Mouse (Mus musculus): ENCODE measurements around the gene Atxn1l. TPM values are rescaled to one million over a fixed set of nuclear protein-coding genes. Genes with fewer than 3 reads are reported as not detected.

Gene Atxn1l
- total and polyA plus RNA-seq, 3 experiments = 4.6 to 15.2 (median 7.6) TPM

DNA sequence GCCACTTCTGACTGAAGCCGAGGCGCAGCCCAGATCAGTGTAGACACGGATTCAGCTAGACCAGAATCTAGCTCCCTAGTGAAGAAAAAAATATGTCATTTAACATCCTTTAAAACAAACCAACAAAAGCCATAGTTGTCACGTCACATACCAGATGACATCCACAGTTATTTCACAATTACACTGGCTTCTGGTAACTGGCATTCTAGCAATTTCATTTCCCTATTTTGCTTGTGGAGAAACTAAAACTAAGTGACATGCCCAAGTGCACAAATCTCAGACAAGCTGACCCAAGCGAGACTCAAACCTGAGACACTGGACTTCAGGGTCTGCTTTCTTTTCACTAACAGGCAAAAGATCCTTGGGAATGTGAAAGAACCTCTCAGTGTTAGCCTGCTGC lies 55.4 kb downstream of the Atxn1l start:
- H3K27me3 ChIP-seq (replicated peaks) = no peaks in the 10 kb centered on the region
- no peaks in the 10 kb centered on the region for H3K9me3 ChIP-seq (replicated peaks; ENCODE audit: low read length)
- no peak overlapping the region for H3K4me2 ChIP-seq (ENCODE audit: insufficient read depth, low read depth, poor library complexity, severe bottlenecking)
- H3K4me1 ChIP-seq (ENCODE audit: control insufficient read depth in 1 of 2, insufficient read depth in 2 of 2) = peaks cover 4 to 7% of the 10 kb centered on the region in 2 experiments
- H3K9ac ChIP-seq (ENCODE audit: insufficient read depth, low read depth) = no peak overlapping the region
- dilution Hi-C loops (cut with MboI; ENCODE audit: extremely low pct_ligation_motif_present, extremely low pct_unique_long_range_greater_than_20kb, low sequenced_read_pairs) (no loop called here), in situ Hi-C loops (cut with MboI; ENCODE audit: low pct_ligation_motif_present, low pct_unique_long_range_greater_than_20kb, low sequenced_read_pairs) (loop anchor here (10.0 kb wide), 1 partner anchor 67 kb away; the partner anchor contains the start of gene Pkd1l3)
- no peak overlapping the region for H3K4me3 ChIP-seq (replicated peaks in 1 of 3; ENCODE audit: low read depth in 2 of 3, low read length in 2 of 3, poor library complexity in 1 of 3)
- H3K27ac ChIP-seq (ENCODE audit: insufficient read depth, low read depth) = no peak overlapping the region
- TF ChIP-seq PAX5 (IDR thresholded peaks at IDR 0.05; ENCODE audit: low read length) (no peak), HCFC1 (IDR thresholded peaks at IDR 0.05; ENCODE audit: low read depth, low read length) (no peak), POLR2A (IDR thresholded peaks at IDR 0.05; ENCODE audit: low read depth, low read length) (no peak), MYC (IDR thresholded peaks at IDR 0.05; ENCODE audit: low read depth, low read length) (no peak), USF2 (conservative IDR thresholded peaks at IDR 0.05; ENCODE audit: low read depth, low read length) (no peak), NELFE (IDR thresholded peaks at IDR 0.05; ENCODE audit: low read depth, low read length) (no peak)
- H3K79me2 ChIP-seq (replicated peaks; ENCODE audit: control insufficient read depth, extremely low read depth, insufficient read depth, poor library complexity, severe bottlenecking) = peaks cover 38% of the 10 kb centered on the region
- DNase-seq (ENCODE audit: extremely low read depth) = no peak
- H3K36me3 ChIP-seq (replicated peaks in 1 of 2; ENCODE audit: control insufficient read depth in 1 of 2, insufficient read depth in 1 of 2, low read length in 1 of 2) = peaks cover 51 to 83% of the 10 kb centered on the region in 2 experiments

GRCm38 (mm10) chr8:109681535-109681934 lies 56.0 kb downstream of the Atxn1l start:
- peaks cover 4 to 7% of the 10 kb centered on the region in 2 experiments for H3K4me1 ChIP-seq (ENCODE audit: control insufficient read depth in 1 of 2, insufficient read depth in 2 of 2)
- H3K27me3 ChIP-seq (replicated peaks) = no peaks in the 10 kb centered on the region
- no peak overlapping the region for H3K4me3 ChIP-seq (replicated peaks in 1 of 3; ENCODE audit: low read depth in 2 of 3, low read length in 2 of 3, poor library complexity in 1 of 3)
- H3K36me3 ChIP-seq (replicated peaks in 1 of 2; ENCODE audit: control insufficient read depth in 1 of 2, insufficient read depth in 1 of 2, low read length in 1 of 2) = peaks cover 56 to 86% of the 10 kb centered on the region in 2 experiments
- no peak for DNase-seq (ENCODE audit: extremely low read depth)
- in situ Hi-C loops (cut with MboI; ENCODE audit: low pct_ligation_motif_present, low pct_unique_long_range_greater_than_20kb, low sequenced_read_pairs) = loop anchor here (10.0 kb wide), 1 partner anchor 67 kb away; the partner anchor contains the start of gene Pkd1l3
- H3K9ac ChIP-seq (ENCODE audit: insufficient read depth, low read depth) = no peak overlapping the region
- H3K9me3 ChIP-seq (replicated peaks; ENCODE audit: low read length) = no peaks in the 10 kb centered on the region
- H3K79me2 ChIP-seq (replicated peaks; ENCODE audit: control insufficient read depth, extremely low read depth, insufficient read depth, poor library complexity, severe bottlenecking) = peaks cover 32% of the 10 kb centered on the region
- no peak overlapping the region for H3K27ac ChIP-seq (ENCODE audit: insufficient read depth, low read depth)
- TF ChIP-seq E2F4 (IDR thresholded peaks at IDR 0.05; ENCODE audit: insufficient replicate concordance, low read depth, low read length) (no peak), MYC (IDR thresholded peaks at IDR 0.05; ENCODE audit: low read depth, low read length) (no peak), NRF1 (IDR thresholded peaks at IDR 0.05; ENCODE audit: low read depth, low read length) (no peak), SIN3A (IDR thresholded peaks at IDR 0.05; ENCODE audit: low read length) (no peak), ETS1 (conservative IDR thresholded peaks at IDR 0.05; ENCODE audit: low read depth, low read length) (no peak), CHD1 (IDR thresholded peaks at IDR 0.05; ENCODE audit: low read depth, low read length) (no peak), MXI1 (IDR thresholded peaks at IDR 0.05; ENCODE audit: low read depth, low read length) (no peak), NELFE (IDR thresholded peaks at IDR 0.05; ENCODE audit: low read depth, low read length) (no peak), ZC3H11A (IDR thresholded peaks at IDR 0.05; ENCODE audit: low read depth, low read length) (no peak), POLR2A (IDR thresholded peaks at IDR 0.05; ENCODE audit: low read depth, low read length) (no peak), ZMIZ1 (IDR thresholded peaks at IDR 0.05; ENCODE audit: low read depth, low read length) (no peak), IRF4 (IDR thresholded peaks at IDR 0.05; ENCODE audit: low read depth, low read length) (no peak)
- dilution Hi-C loops (cut with MboI; ENCODE audit: extremely low pct_ligation_motif_present, extremely low pct_unique_long_range_greater_than_20kb, low sequenced_read_pairs) = no loop called here
- no peak overlapping the region for H3K4me2 ChIP-seq (ENCODE audit: insufficient read depth, low read depth, poor library complexity, severe bottlenecking)

Other genes with a start within 250 kb of the Atxn1l start
- gene Pmfbp1, start 243.7 kb downstream of the Atxn1l start, total RNA-seq (2012; rRNA removed) = 0.04 TPM in 1 of 2 replicates, not detected in the other
- gene Pmfbp1, start 243.7 kb downstream of the Atxn1l start, total RNA-seq (2014; rRNA removed) = 0.07 TPM in 1 of 2 replicates, not detected in the other
- gene Pmfbp1, start 243.7 kb downstream of the Atxn1l start, polyA plus RNA-seq (2012; ENCODE audit: insufficient read length, low read depth) = 0.07 and 0.11 TPM in 2 replicates
- 41.7 and 49.1 TPM in 2 replicates for gene Dhx38, start 171.9 kb downstream of the Atxn1l start, total RNA-seq (2012; rRNA removed)
- 19.7 and 20.8 TPM in 2 replicates for gene Dhx38, start 171.9 kb downstream of the Atxn1l start, total RNA-seq (2014; rRNA removed)
- 51.0 and 56.0 TPM in 2 replicates for gene Dhx38, start 171.9 kb downstream of the Atxn1l start, polyA plus RNA-seq (2012; ENCODE audit: insufficient read length, low read depth)
- 13.4 and 13.5 TPM in 2 replicates for gene Txnl4b, start 171.8 kb downstream of the Atxn1l start, total RNA-seq (2012; rRNA removed)
- 17.0 and 17.8 TPM in 2 replicates for gene Txnl4b, start 171.8 kb downstream of the Atxn1l start, total RNA-seq (2014; rRNA removed)
- gene Txnl4b, start 171.8 kb downstream of the Atxn1l start, polyA plus RNA-seq (2012; ENCODE audit: insufficient read length, low read depth) = 12.4 and 13.6 TPM in 2 replicates
- gene Hp, start 158.6 kb downstream of the Atxn1l start, total RNA-seq (2012; rRNA removed) = not detected in 2 replicates
- not detected in 2 replicates for gene Hp, start 158.6 kb downstream of the Atxn1l start, total RNA-seq (2014; rRNA removed)
- gene Hp, start 158.6 kb downstream of the Atxn1l start, polyA plus RNA-seq (2012; ENCODE audit: insufficient read length, low read depth) = not detected in 2 replicates
- gene Dhodh, start 129.1 kb downstream of the Atxn1l start, total RNA-seq (2012; rRNA removed) = 41.8 and 43.6 TPM in 2 replicates
- 38.5 and 40.4 TPM in 2 replicates for gene Dhodh, start 129.1 kb downstream of the Atxn1l start, total RNA-seq (2014; rRNA removed)
- gene Dhodh, start 129.1 kb downstream of the Atxn1l start, polyA plus RNA-seq (2012; ENCODE audit: insufficient read length, low read depth) = 37.8 and 43.8 TPM in 2 replicates
- gene Pkd1l3, start 123.2 kb downstream of the Atxn1l start, total RNA-seq (2012; rRNA removed) = 5.8 and 6.0 TPM in 2 replicates
- 3.1 and 3.5 TPM in 2 replicates for gene Pkd1l3, start 123.2 kb downstream of the Atxn1l start, total RNA-seq (2014; rRNA removed)
- gene Pkd1l3, start 123.2 kb downstream of the Atxn1l start, polyA plus RNA-seq (2012; ENCODE audit: insufficient read length, low read depth) = 9.6 and 10.0 TPM in 2 replicates
- gene Ist1, start 44.5 kb downstream of the Atxn1l start, total RNA-seq (2012; rRNA removed) = 38.2 and 38.9 TPM in 2 replicates
- 57.2 and 62.2 TPM in 2 replicates for gene Ist1, start 44.5 kb downstream of the Atxn1l start, total RNA-seq (2014; rRNA removed)
- gene Ist1, start 44.5 kb downstream of the Atxn1l start, polyA plus RNA-seq (2012; ENCODE audit: insufficient read length, low read depth) = 49.5 and 53.1 TPM in 2 replicates
- 5.0 and 5.1 TPM in 2 replicates for gene Zfp821, start 32.2 kb downstream of the Atxn1l start, total RNA-seq (2012; rRNA removed)
- 3.4 and 4.1 TPM in 2 replicates for gene Zfp821, start 32.2 kb downstream of the Atxn1l start, total RNA-seq (2014; rRNA removed)
- gene Zfp821, start 32.2 kb downstream of the Atxn1l start, polyA plus RNA-seq (2012; ENCODE audit: insufficient read length, low read depth) = 4.1 and 5.2 TPM in 2 replicates
- gene Ap1g1, start 40.8 kb upstream of the Atxn1l start, total RNA-seq (2012; rRNA removed) = 29.5 and 32.9 TPM in 2 replicates
- 39.6 and 40.8 TPM in 2 replicates for gene Ap1g1, start 40.8 kb upstream of the Atxn1l start, total RNA-seq (2014; rRNA removed)
- 54.7 and 60.4 TPM in 2 replicates for gene Ap1g1, start 40.8 kb upstream of the Atxn1l start, polyA plus RNA-seq (2012; ENCODE audit: insufficient read length, low read depth)
- gene Phlpp2, start 130.8 kb upstream of the Atxn1l start, total RNA-seq (2012; rRNA removed) = 3.1 and 3.8 TPM in 2 replicates
- 2.9 and 3.5 TPM in 2 replicates for gene Phlpp2, start 130.8 kb upstream of the Atxn1l start, total RNA-seq (2014; rRNA removed)
- gene Phlpp2, start 130.8 kb upstream of the Atxn1l start, polyA plus RNA-seq (2012; ENCODE audit: insufficient read length, low read depth) = 8.9 and 9.2 TPM in 2 replicates
- gene Marveld3, start 224.5 kb upstream of the Atxn1l start, total RNA-seq (2012; rRNA removed) = not detected in 2 replicates
- gene Marveld3, start 224.5 kb upstream of the Atxn1l start, total RNA-seq (2014; rRNA removed) = not detected in 2 replicates
- not detected in 2 replicates for gene Marveld3, start 224.5 kb upstream of the Atxn1l start, polyA plus RNA-seq (2012; ENCODE audit: insufficient read length, low read depth)